Mouse (Mus musculus): ENCODE data around the gene H60b. TPM values are rescaled to one million over a fixed set of nuclear protein-coding genes. Genes with fewer than 3 reads are reported as not detected.
"Not testable (repeated sequence)": the region's sequence is repeated elsewhere in the genome, so short reads cannot be mapped to it uniquely, and the experiment has no call there.

The H60b gene
- total and polyA plus RNA-seq, 2 experiments from 2014 or later = 0.44 TPM; not detected in 1

GRCm38 (mm10) chr10:22154871-22155799 lies 3.3 kb upstream of the H60b start:
- no peak for ATAC-seq
- Histone ChIP-seq H3K27me3 (ENCODE audit: insufficient read depth, low read length) (peaks cover 59% of the 10 kb centered on the region), H3K36me3 (ENCODE audit: insufficient read depth, low read length) (no peaks in the 10 kb centered on the region), H3K4me2 (ENCODE audit: low read depth, low read length) (no peak overlapping the region), H3K4me1 (ENCODE audit: insufficient read depth, low read length) (no peaks in the 10 kb centered on the region), H3K9ac (replicated peaks; ENCODE audit: low read length) (no peak overlapping the region), H3K4me3 (ENCODE audit: low read length) (no peak overlapping the region), H3K27ac (no peak overlapping the region), H3K9me3 (ENCODE audit: low read length) (no peaks in the 10 kb centered on the region)
- no peak for DNase-seq (ENCODE audit: low spot score)
- WGBS = 28% methylated on average over 3 of the region's 3 CpGs
- TF ChIP-seq CTCF (IDR thresholded peaks at IDR 0.05; ENCODE audit: low read depth) = no peak

GRCm38 (mm10) chr10:22159131-22159561 lies 760 bp downstream of the H60b start:
- H3K4me1 ChIP-seq (ENCODE audit: insufficient read depth, low read length) = no peaks in the 10 kb centered on the region
- WGBS = under 1% methylated on average over 24 of the region's 24 CpGs
- DNase-seq (ENCODE audit: low spot score) (no peak), ATAC-seq (no peak)
- H3K4me3 ChIP-seq (ENCODE audit: low read length) = no peak overlapping the region
- no peaks in the 10 kb centered on the region for H3K9me3 ChIP-seq (ENCODE audit: low read length)
- H3K27ac ChIP-seq = no peak overlapping the region
- no peak for TF ChIP-seq CTCF (IDR thresholded peaks at IDR 0.05; ENCODE audit: low read depth)
- H3K36me3 ChIP-seq (ENCODE audit: insufficient read depth, low read length) = no peaks in the 10 kb centered on the region
- H3K27me3 ChIP-seq (ENCODE audit: insufficient read depth, low read length) = peaks cover 56% of the 10 kb centered on the region
- H3K9ac ChIP-seq (replicated peaks; ENCODE audit: low read length) = no peak overlapping the region
- H3K4me2 ChIP-seq (ENCODE audit: low read depth, low read length) = no peak overlapping the region; the same call in 1 of the 2 replicates

GRCm38 (mm10) chr10:22159581-22160140 lies 1.3 kb downstream of the H60b start:
- Histone ChIP-seq H3K9ac (replicated peaks; ENCODE audit: low read length) (no peak overlapping the region), H3K27me3 (ENCODE audit: insufficient read depth, low read length) (peaks cover 56% of the 10 kb centered on the region)

GRCm38 (mm10) chr10:22163279-22163678 lies 4.9 kb downstream of the H60b start:
- not testable (repeated sequence) for H3K36me3 ChIP-seq (ENCODE audit: insufficient read depth, low read length); H3K4me1 ChIP-seq (ENCODE audit: insufficient read depth, low read length); DNase-seq (ENCODE audit: low spot score); H3K9me3 ChIP-seq (ENCODE audit: low read length); H3K4me3 ChIP-seq (ENCODE audit: low read length); H3K9ac ChIP-seq (replicated peaks; ENCODE audit: low read length); H3K27ac ChIP-seq
- Histone ChIP-seq H3K27me3 (ENCODE audit: insufficient read depth, low read length) (peaks cover 24% of the 10 kb centered on the region), H3K4me2 (ENCODE audit: low read depth, low read length) (peak overlapping the region; percentile 37; the same call in 1 of the 2 replicates)
- 10% methylated on average over 9 of the region's 9 CpGs for WGBS
- ATAC-seq = peak; percentile 48; the same call in 1 of the 2 replicates

More at GRCm38 (mm10) chr10:22159581-22160140, 1.3 kb downstream of the H60b start:
- H3K4me1 ChIP-seq (ENCODE audit: insufficient read depth, low read length) = no peaks in the 10 kb centered on the region
- no peak overlapping the region for H3K4me3 ChIP-seq (ENCODE audit: low read length)
- ATAC-seq = no peak
- no peak overlapping the region for H3K4me2 ChIP-seq (ENCODE audit: low read depth, low read length)
- DNase-seq (ENCODE audit: low spot score) = no peak
- no peaks in the 10 kb centered on the region for H3K36me3 ChIP-seq (ENCODE audit: insufficient read depth, low read length)
- no peak for TF ChIP-seq CTCF (IDR thresholded peaks at IDR 0.05; ENCODE audit: low read depth)
- H3K9me3 ChIP-seq (ENCODE audit: low read length) = no peaks in the 10 kb centered on the region
- H3K27ac ChIP-seq = no peak overlapping the region
- 3% methylated on average over 23 of the region's 23 CpGs for WGBS

DNA sequence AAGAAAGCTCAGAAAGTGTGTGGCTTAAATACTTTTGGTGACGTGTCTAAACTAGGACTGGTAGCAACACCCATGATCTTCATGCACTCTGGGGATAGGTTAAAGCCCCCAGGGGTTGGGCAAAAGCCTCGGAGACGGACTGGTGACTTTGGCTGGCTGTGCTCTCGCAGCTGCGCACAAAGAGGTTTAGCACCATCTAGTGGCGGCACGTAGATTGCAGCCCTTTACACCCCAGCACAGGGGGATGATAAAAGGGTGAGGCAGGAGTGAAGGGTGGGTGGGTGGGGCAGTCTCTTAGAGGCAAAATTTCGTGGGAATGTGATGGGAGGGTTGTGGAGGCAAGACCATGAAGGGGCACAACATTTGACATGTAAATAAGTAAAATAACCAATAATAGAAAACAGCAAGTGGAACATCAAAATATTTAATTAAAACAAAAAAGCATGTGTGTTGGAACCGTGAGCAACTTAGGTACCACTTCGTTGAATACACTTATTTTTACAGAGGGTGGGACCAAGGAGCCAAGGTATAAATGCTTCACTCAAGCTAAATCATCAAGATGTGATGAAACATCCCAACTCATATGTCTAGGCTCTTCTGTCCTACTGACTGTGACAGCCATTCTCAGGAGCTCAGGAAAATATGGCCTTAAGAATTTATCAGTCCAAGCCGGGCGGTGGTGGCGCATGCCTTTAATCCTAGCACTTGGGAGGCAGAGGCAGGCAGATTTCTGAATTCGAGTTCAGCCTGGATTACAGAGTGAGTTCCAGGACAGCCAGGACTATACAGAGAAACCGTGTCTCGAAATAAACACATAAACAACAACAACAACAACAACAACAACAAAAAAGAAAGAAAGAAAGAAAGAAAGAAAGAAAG lies 5.6 kb downstream of the H60b start:
- H3K4me3 ChIP-seq (ENCODE audit: low read length); H3K9me3 ChIP-seq (ENCODE audit: low read length); H3K36me3 ChIP-seq (ENCODE audit: insufficient read depth, low read length); H3K4me1 ChIP-seq (ENCODE audit: insufficient read depth, low read length); H3K27ac ChIP-seq; H3K9ac ChIP-seq (replicated peaks; ENCODE audit: low read length): not testable (repeated sequence)
- DNase-seq (ENCODE audit: low spot score) (peak; percentile 53), ATAC-seq (peak; percentile 73)
- WGBS = 38% methylated on average over 13 of the region's 16 CpGs
- Histone ChIP-seq H3K4me2 (ENCODE audit: low read depth, low read length) (peak overlapping the region; percentile 37; the same call in 1 of the 2 replicates), H3K27me3 (ENCODE audit: insufficient read depth, low read length) (peaks cover 18% of the 10 kb centered on the region)
- TF ChIP-seq CTCF (IDR thresholded peaks at IDR 0.05; ENCODE audit: low read depth) = peak; percentile 63

GRCm38 (mm10) chr10:22165328-22166003 lies 7.1 kb downstream of the H60b start:
- H3K27ac ChIP-seq = not testable (repeated sequence)

DNA sequence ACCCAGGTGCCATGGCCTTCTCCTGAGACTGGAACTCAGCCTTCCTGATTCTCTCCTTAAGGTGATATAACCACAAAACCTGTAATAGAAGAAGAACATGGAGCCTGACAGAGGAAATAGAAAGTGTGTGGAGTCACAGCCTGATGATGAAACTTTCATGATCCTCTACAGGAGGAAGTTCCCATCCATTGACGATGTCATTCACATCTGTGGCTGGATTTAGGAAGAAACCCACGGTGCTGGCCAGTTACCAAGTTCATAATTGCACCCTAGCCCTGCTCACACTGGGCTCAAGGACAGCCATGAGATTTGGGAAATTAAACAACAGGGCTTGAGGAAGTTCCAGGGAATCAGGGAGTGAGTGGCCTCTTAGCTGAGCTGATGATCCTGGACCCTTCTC lies 7.6 kb downstream of the H60b start:
- not testable (repeated sequence) for H3K36me3 ChIP-seq (ENCODE audit: insufficient read depth, low read length); H3K4me1 ChIP-seq (ENCODE audit: insufficient read depth, low read length); H3K4me3 ChIP-seq (ENCODE audit: low read length); H3K27me3 ChIP-seq (ENCODE audit: insufficient read depth, low read length); H3K27ac ChIP-seq; H3K4me2 ChIP-seq (ENCODE audit: low read depth, low read length); H3K9me3 ChIP-seq (ENCODE audit: low read length); DNase-seq (ENCODE audit: low spot score); ATAC-seq; H3K9ac ChIP-seq (replicated peaks; ENCODE audit: low read length)
- WGBS = 61% methylated on average over 2 of the region's 2 CpGs

More at GRCm38 (mm10) chr10:22165328-22166003, 7.1 kb downstream of the H60b start:
- ATAC-seq; H3K4me1 ChIP-seq (ENCODE audit: insufficient read depth, low read length); DNase-seq (ENCODE audit: low spot score); H3K9me3 ChIP-seq (ENCODE audit: low read length); H3K4me3 ChIP-seq (ENCODE audit: low read length); H3K27me3 ChIP-seq (ENCODE audit: insufficient read depth, low read length); H3K36me3 ChIP-seq (ENCODE audit: insufficient read depth, low read length); H3K9ac ChIP-seq (replicated peaks; ENCODE audit: low read length); H3K4me2 ChIP-seq (ENCODE audit: low read depth, low read length): not testable (repeated sequence)
- WGBS = 67% methylated on average over 5 of the region's 5 CpGs

GRCm38 (mm10) chr10:22167061-22167460 lies 8.7 kb downstream of the H60b start:
- ATAC-seq; H3K9ac ChIP-seq (replicated peaks; ENCODE audit: low read length); H3K4me1 ChIP-seq (ENCODE audit: insufficient read depth, low read length); H3K9me3 ChIP-seq (ENCODE audit: low read length); H3K27me3 ChIP-seq (ENCODE audit: insufficient read depth, low read length); H3K4me2 ChIP-seq (ENCODE audit: low read depth, low read length); DNase-seq (ENCODE audit: low spot score); H3K36me3 ChIP-seq (ENCODE audit: insufficient read depth, low read length); H3K27ac ChIP-seq; H3K4me3 ChIP-seq (ENCODE audit: low read length): not testable (repeated sequence)
- WGBS = 75% methylated on average over 1 of the region's 1 CpGs

DNA sequence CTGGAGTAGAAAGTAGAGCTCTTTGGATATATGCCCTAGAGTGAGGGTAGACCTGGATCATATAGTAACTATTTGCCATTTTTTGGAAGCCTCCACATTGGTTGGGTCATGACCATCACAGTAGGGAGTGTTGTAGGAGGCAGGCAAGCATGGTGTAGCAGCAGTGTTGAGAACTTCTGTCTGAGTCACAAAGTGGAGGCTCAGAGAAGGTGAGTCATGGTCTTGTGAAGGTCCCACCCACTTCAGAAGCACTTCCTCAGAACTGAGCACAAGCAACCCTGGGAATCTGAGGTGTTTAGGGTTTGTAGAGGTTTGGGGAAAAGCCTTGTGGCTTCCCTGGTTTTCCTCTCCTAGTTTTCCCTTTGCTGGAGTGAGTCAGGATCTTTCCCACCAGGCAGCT lies 10.7 kb downstream of the H60b start:
- H3K4me3 ChIP-seq (ENCODE audit: low read length) = not testable (repeated sequence)

More for the DNA sequence above, 10.7 kb downstream of the H60b start:
- not testable (repeated sequence) for H3K9me3 ChIP-seq (ENCODE audit: low read length); H3K4me1 ChIP-seq (ENCODE audit: insufficient read depth, low read length); H3K4me2 ChIP-seq (ENCODE audit: low read depth, low read length); H3K27ac ChIP-seq; H3K36me3 ChIP-seq (ENCODE audit: insufficient read depth, low read length); H3K9ac ChIP-seq (replicated peaks; ENCODE audit: low read length); DNase-seq (ENCODE audit: low spot score); ATAC-seq; H3K27me3 ChIP-seq (ENCODE audit: insufficient read depth, low read length)
